Mouse (Mus musculus) brain, adult 2 months (tissue): ENCODE results near the gene Zic4.

ENCODE experiments used
- DNase-seq: peaks from one replicate; pipeline ENCODE4 v3.0.0; 2011; ENCODE audit warnings: low read depth, low spot score

Gene Zic4

GRCm38 (mm10) chr9:91379300-91379635, 17.1 kb downstream of the Zic4 start:
- no peak for DNase-seq

- peak; percentile 46 for DNase-seq
Observed at GRCm38 (mm10) chr9:91379781-91380457, 17.7 kb downstream of the Zic4 start.

- peak; percentile 33 for DNase-seq
Observed at GRCm38 (mm10) chr9:91380458-91380914, 18.3 kb downstream of the Zic4 start.

- peak; percentile 92 for DNase-seq
Observed at GRCm38 (mm10) chr9:91381284-91382110, 19.3 kb downstream of the Zic4 start.

- DNase-seq = no peak
Observed at GRCm38 (mm10) chr9:91382111-91382379, 19.8 kb downstream of the Zic4 start.

- peak; percentile 38 for DNase-seq
Observed at GRCm38 (mm10) chr9:91382471-91383255, 20.4 kb downstream of the Zic4 start.

- peak; percentile 90 for DNase-seq
Observed at GRCm38 (mm10) chr9:91383441-91384135, 21.4 kb downstream of the Zic4 start.

- peak; percentile 32 for DNase-seq
Observed at GRCm38 (mm10) chr9:91384136-91384500, 21.9 kb downstream of the Zic4 start.

- no peak for DNase-seq
Observed at GRCm38 (mm10) chr9:91384693-91385560, 22.7 kb downstream of the Zic4 start.

GRCm38 (mm10) chr9:91385561-91386430, 23.6 kb downstream of the Zic4 start:
- no peak for DNase-seq

- DNase-seq = no peak
Observed at GRCm38 (mm10) chr9:91386502-91386890, 24.3 kb downstream of the Zic4 start.

- no peak for DNase-seq
Observed at GRCm38 (mm10) chr9:91386891-91387739, 24.9 kb downstream of the Zic4 start.

GRCm38 (mm10) chr9:91387740-91388080, 25.5 kb downstream of the Zic4 start:
- DNase-seq = no peak

- DNase-seq = no peak
Observed at GRCm38 (mm10) chr9:91388173-91388572, 26.0 kb downstream of the Zic4 start.

- DNase-seq = no peak
Observed at GRCm38 (mm10) chr9:91393376-91394068, 31.3 kb downstream of the Zic4 start.

- no peak for DNase-seq
Observed at GRCm38 (mm10) chr9:91394211-91394646, 32.0 kb downstream of the Zic4 start.

GRCm38 (mm10) chr9:91395066-91395772, 33.0 kb downstream of the Zic4 start:
- DNase-seq = no peak

- DNase-seq = no peak
Observed at GRCm38 (mm10) chr9:91399976-91400375, 37.8 kb downstream of the Zic4 start.
